Mouse (Mus musculus): ENCODE results near the gene Gm14419. TPM values are rescaled to one million over a fixed set of nuclear protein-coding genes. Genes with fewer than 3 reads are reported as not detected.
"Not testable (repeated sequence)": the region's sequence is repeated elsewhere in the genome, so short reads cannot be mapped to it uniquely, and the experiment has no call there.

The Gm14419 gene
- polyA plus RNA-seq (2015; fragmentation: Nextera tagmentation; extraction: Ambion mirVana): 5.4 and 9.3 TPM in 2 replicates

DNA sequence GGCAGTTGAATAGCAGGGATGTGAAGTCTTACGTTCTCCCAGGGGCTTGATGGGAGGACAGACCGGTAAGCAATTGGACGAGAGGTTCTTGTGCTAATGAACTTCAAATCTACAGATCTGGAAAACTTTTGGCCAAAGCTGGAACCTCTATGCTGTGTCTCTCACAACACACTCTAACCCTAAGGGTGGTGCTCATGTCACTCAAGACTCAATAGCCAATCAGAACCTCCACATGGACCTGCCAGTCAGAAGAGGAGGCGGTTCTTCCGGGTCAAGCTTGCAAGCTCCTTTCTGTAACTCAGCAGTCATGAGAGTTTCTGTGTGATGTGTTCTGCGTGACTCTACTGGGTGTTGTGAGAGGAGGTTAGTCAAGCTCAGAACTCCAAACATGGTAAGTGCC lies at the start of gene Gm14419:
Gene Gm14419, plus strand, starts transcription at position 301 of the 400 bp plus-strand sequence.
- H3K36me3 ChIP-seq (ENCODE audit: control insufficient read depth, insufficient read depth); H3K9ac ChIP-seq (replicated peaks; ENCODE audit: low read depth, low read length); H3K4me3 ChIP-seq (replicated peaks; ENCODE audit: low read length); H3K4me2 ChIP-seq (ENCODE audit: low read length); H3K27ac ChIP-seq (ENCODE audit: low read length); ATAC-seq; H3K27me3 ChIP-seq (replicated peaks; ENCODE audit: control insufficient read depth, insufficient read depth, low read length); H3K4me1 ChIP-seq (replicated peaks; ENCODE audit: control insufficient read depth, insufficient read depth, low read length); H3K9me3 ChIP-seq (ENCODE audit: control insufficient read depth, low read length): not testable (repeated sequence)
- no CpG with 5 or more reads among the region's 6 CpGs for WGBS

Other genes with a start within 250 kb of the Gm14419 start
- gene Gm14295, start 202.3 kb upstream of the Gm14419 start, polyA plus RNA-seq (2015; fragmentation: Nextera tagmentation; extraction: Ambion mirVana): 8.3 and 10.1 TPM in 2 replicates
- not detected in 2 replicates for gene Gm14408, start 169.8 kb upstream of the Gm14419 start, polyA plus RNA-seq (2015; fragmentation: Nextera tagmentation; extraction: Ambion mirVana)
- gene Gm14296, start 73.1 kb upstream of the Gm14419 start, polyA plus RNA-seq (2015; fragmentation: Nextera tagmentation; extraction: Ambion mirVana): 8.9 and 15.3 TPM in 2 replicates
- gene Gm14401, start 73.4 kb downstream of the Gm14419 start, polyA plus RNA-seq (2015; fragmentation: Nextera tagmentation; extraction: Ambion mirVana): not detected in 2 replicates
- 33.9 and 40.8 TPM in 2 replicates for gene Gm14410, start 205.5 kb downstream of the Gm14419 start, polyA plus RNA-seq (2015; fragmentation: Nextera tagmentation; extraction: Ambion mirVana)